Mouse (Mus musculus) C2C12 (cell line): ENCODE data around the gene Gstm6. TPM values are rescaled to one million over a fixed set of nuclear protein-coding genes. Genes with fewer than 3 reads are reported as not detected.
A peak's percentile ranks its signal among the peaks of the same experiment; 100 is the strongest.
"Not testable (repeated sequence)": the region's sequence is repeated elsewhere in the genome, so short reads cannot be mapped to it uniquely, and the experiment has no call there.

Experiments
- H3K27me3 ChIP-seq: one replicate; pipeline ENCODE4 v1.6.1; 2011; ENCODE audit not compliant: control insufficient read depth, insufficient read depth, insufficient read length
- H3K36me3 ChIP-seq: one replicate; pipeline ENCODE4 v1.6.1; 2011; ENCODE audit not compliant: control insufficient read depth, insufficient read depth
- H3K4me3 ChIP-seq: one replicate; pipeline ENCODE4 v1.5.1; 2011; ENCODE audit warnings: mild to moderate bottlenecking, control low read depth; ENCODE audit not compliant: poor library complexity, insufficient read depth, severe bottlenecking
- H3K79me2 ChIP-seq: one replicate; pipeline ENCODE4 v1.6.1; 2011; ENCODE audit not compliant: control insufficient read depth, insufficient read depth
- H3K79me3 ChIP-seq: one replicate; pipeline ENCODE4 v1.6.1; 2011; ENCODE audit warnings: low read depth, control low read depth
- H3ac ChIP-seq: one replicate; pipeline ENCODE3; 2011; ENCODE audit warnings: low read depth; ENCODE audit not compliant: control insufficient read depth, insufficient read length
- CEBPB ChIP-seq: IDR thresholded peaks from one replicate; pipeline ENCODE4 v1.6.1; 2011; ENCODE audit warnings: low read depth, mild to moderate bottlenecking, control low read depth, moderate library complexity
- CTCF ChIP-seq: IDR thresholded peaks from one replicate; pipeline ENCODE4 v1.5.1; 2011; ENCODE audit not compliant: control insufficient read depth, insufficient read depth, insufficient read length
- FOSL1 ChIP-seq: IDR thresholded peaks from one replicate; pipeline ENCODE4 v1.8.0; 2011; ENCODE audit warnings: mild to moderate bottlenecking, low read length; ENCODE audit not compliant: poor library complexity, insufficient read depth, severe bottlenecking
- MAX ChIP-seq: IDR thresholded peaks from one replicate; pipeline ENCODE4 v1.6.1; 2011; ENCODE audit warnings: mild to moderate bottlenecking, control low read depth
- MYOD1 ChIP-seq: IDR thresholded peaks from one replicate; pipeline ENCODE4 v1.6.1; 2011; ENCODE audit warnings: low read depth; ENCODE audit not compliant: control insufficient read depth, insufficient read length
- MYOG ChIP-seq: IDR thresholded peaks from one replicate; pipeline ENCODE4 v1.6.1; 2011; ENCODE audit not compliant: control insufficient read depth, insufficient read length; ENCODE audit errors: extremely low read depth
- USF1 ChIP-seq: IDR thresholded peaks from one replicate; pipeline ENCODE4 v1.6.1; 2011; ENCODE audit warnings: low read depth, mild to moderate bottlenecking, control low read depth, moderate library complexity
- polyA plus RNA-seq: library from polyadenylated mRNA; unstranded; fragments of >200 nt; fragmentation: generic; extraction: Trizol; gene quantifications from one replicate; pipeline ENCODE4 v1.2.1, GENCODE M21; 2012; ENCODE audit warnings: missing spikeins

The Gstm6 gene
- polyA plus RNA-seq, 1 experiment = not detected

DNA sequence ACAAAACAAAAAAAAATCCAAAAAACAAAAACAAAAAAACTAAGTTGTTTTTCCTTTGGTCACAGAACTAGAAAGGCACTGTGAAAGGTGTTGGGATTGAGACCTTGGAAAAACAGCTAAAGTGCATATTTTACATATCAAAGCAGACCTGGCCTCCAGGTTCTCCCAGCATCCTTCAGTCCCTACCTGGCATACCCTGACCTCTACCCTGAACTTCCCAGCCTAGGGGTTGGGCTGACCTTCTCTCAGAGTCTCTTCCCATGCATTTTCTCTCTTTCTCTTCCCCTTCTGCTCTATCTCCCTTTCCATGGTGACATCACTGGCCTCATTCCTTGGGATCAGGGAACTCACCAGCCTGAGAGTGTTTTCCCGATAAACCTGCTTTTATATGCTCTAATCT is 22.0 kb upstream of the Gstm6 start:
- no peak for TF ChIP-seq USF1
- TF ChIP-seq CEBPB = no peak
- no peak for TF ChIP-seq FOSL1
- TF ChIP-seq MYOG = no peak
- TF ChIP-seq CTCF = no peak
- no peak for TF ChIP-seq MYOD1
- no peak for TF ChIP-seq MAX
- Histone ChIP-seq H3K4me3 (no peak overlapping the region), H3K79me3 (no peaks in the 10 kb centered on the region), H3K79me2 (no peaks in the 10 kb centered on the region), H3K36me3 (no peaks in the 10 kb centered on the region), H3ac (no peak overlapping the region), H3K27me3 (peaks cover 18% of the 10 kb centered on the region)

DNA sequence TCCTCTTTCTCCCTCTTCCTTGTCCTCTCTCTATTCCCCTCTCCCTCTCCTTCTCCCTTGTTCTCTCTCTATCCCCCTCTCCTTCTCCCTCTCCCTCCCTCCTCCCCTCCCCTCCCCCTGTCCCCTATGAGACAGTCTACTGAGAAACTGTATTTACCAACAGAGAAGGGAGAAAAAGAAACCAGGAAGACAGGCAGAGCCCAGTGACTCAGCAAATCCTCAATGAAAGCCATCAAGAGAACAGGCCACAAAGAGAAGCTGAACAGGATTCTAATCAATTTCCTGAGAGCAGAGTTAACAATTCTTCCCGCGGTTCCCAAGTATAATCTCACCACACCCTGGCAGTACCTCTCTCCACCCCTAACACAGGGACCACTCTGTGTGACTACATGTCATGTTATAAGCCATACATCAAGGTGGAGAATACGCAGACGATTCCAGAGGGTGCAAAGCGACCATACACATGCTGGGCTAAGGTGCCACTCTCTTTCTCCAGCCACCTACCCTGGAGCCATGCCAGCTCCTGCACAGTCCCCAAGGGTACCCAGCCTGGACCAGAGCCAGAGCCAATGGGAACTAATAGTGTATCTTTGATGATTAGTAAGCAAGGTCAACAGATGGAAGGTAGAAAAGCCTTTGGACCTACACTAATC is 21.2 kb upstream of the Gstm6 start:
- Histone ChIP-seq H3K36me3 (no peaks in the 10 kb centered on the region), H3K4me3 (no peak overlapping the region), H3K79me3 (no peaks in the 10 kb centered on the region), H3K27me3 (peaks cover 19% of the 10 kb centered on the region), H3ac (no peak overlapping the region), H3K79me2 (no peaks in the 10 kb centered on the region)
- TF ChIP-seq MYOD1 (no peak), CEBPB (no peak), CTCF (no peak), MAX (no peak), USF1 (no peak), MYOG (no peak), FOSL1 (no peak)

DNA sequence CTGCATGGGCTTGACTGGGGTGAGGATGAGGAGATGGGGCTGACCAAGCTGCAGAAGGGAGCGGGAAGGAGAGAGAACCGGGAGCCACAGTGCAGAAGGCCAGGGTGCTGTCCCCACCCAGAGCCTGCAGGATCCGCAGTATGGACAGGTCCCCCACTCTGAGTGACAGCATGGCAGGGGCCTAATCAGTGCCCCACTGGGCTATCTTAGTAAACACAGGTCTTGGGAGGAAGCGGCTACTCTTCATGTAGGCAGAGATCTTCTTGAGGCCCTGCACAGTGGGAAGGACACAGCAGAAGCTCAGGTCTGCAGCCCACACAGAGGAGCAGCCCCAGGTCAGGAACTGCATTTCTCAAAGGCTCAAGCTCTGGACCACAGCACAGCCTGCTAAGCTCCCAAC is 20.5 kb upstream of the Gstm6 start:
- no peaks in the 10 kb centered on the region for H3K36me3 ChIP-seq
- no peak overlapping the region for H3ac ChIP-seq
- no peak overlapping the region for H3K4me3 ChIP-seq
- H3K79me2 ChIP-seq = no peaks in the 10 kb centered on the region
- peaks cover 19% of the 10 kb centered on the region for H3K27me3 ChIP-seq
- TF ChIP-seq MYOD1 (no peak), CTCF (no peak), FOSL1 (no peak), MAX (no peak), USF1 (no peak), CEBPB (no peak), MYOG (no peak)
- H3K79me3 ChIP-seq = no peaks in the 10 kb centered on the region

DNA sequence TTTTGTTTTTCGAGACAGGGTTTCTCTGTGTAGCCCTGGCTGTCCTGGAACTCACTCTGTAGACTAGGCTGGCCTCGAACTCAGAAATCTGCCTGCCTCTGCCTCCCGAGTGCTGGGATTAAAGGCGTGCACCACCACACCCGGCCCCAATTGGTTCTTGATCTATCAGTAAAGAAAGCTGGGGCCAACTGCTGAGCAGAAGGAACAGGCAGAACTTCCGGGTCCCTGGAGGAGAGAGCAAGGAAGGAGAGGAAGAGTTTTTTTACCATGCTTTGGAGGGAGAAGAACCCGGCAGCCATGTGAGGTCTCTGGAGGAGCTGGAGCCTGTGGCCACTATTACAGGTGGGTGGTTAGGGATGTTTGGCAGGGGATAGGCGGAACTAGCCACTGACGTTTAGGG is 11.7 kb upstream of the Gstm6 start:
- H3K79me2 ChIP-seq, H3K79me3 ChIP-seq, H3K36me3 ChIP-seq, H3ac ChIP-seq, H3K4me3 ChIP-seq: not testable (repeated sequence)
- H3K27me3 ChIP-seq = peaks cover 21% of the 10 kb centered on the region

DNA sequence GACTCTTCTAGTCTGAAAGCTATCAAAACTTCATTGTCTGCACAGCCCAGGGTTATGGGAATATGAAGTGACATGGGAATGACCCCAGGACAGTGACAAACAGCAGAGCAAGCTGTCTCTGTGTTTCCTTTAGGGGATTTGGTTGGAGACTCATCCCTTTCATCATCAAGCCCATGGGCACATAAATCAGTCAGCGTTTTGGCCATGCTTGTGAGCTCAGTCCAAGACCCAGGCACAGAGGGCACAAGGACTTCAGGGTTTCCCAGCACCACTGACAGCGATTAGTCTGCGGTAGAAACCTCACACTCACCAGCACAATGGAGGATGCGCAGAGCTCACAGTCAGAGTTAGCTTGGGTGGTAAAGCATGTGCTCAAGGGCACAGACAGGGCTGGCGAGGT is 10.4 kb upstream of the Gstm6 start:
- H3K79me2 ChIP-seq = no peaks in the 10 kb centered on the region
- H3ac ChIP-seq = no peak overlapping the region
- peaks cover 25% of the 10 kb centered on the region for H3K27me3 ChIP-seq
- H3K79me3 ChIP-seq = no peaks in the 10 kb centered on the region
- H3K36me3 ChIP-seq = no peaks in the 10 kb centered on the region
- H3K4me3 ChIP-seq = no peak overlapping the region
- TF ChIP-seq USF1 (no peak), MAX (no peak), MYOD1 (no peak), CEBPB (no peak)

DNA sequence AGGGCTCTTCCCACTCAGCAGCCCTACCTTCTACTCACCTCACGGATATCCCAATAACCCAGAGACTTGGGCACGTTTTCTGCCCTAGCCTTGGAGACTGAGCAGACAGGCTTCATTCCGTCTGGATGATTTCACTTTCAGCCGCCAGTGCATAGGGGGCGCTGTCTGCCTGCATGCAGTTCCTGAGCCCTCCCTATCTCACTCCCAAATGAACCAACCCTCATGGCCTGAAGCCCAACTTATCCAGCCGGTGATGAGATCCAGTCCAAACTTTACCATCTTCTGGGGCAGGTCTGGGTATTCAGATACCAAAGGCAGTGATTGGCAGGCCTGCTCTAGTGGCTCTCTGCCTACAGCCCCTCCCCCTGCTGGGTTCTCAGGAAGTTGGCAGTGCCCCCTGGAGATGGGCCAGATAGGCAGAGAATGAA is 9.8 kb upstream of the Gstm6 start:
- Histone ChIP-seq H3K79me2 (no peaks in the 10 kb centered on the region), H3K27me3 (peaks cover 22% of the 10 kb centered on the region), H3ac (no peak overlapping the region), H3K36me3 (no peaks in the 10 kb centered on the region), H3K79me3 (no peaks in the 10 kb centered on the region), H3K4me3 (no peak overlapping the region)
- TF ChIP-seq MYOG (no peak), USF1 (no peak), MYOD1 (no peak), FOSL1 (no peak), CEBPB (no peak), MAX (no peak), CTCF (peak; percentile 36)
